Mouse (Mus musculus) liver, adult 2 months (tissue): ENCODE measurements around the gene Pigv.

ENCODE experiments used
- CTCF ChIP-seq: fragments of 200-500 bp; IDR thresholded peaks from 2 replicates; pipeline ENCODE4 v1.5.1; 2011; ENCODE audit warnings: low read depth, low read length, control low read depth
- POLR2A ChIP-seq: fragments of 200-500 bp; IDR thresholded peaks from 2 replicates; pipeline ENCODE4 v1.6.1; 2011; ENCODE audit warnings: low read length, control low read depth; ENCODE audit not compliant: insufficient read depth; ENCODE audit errors: extremely low read depth

DNA sequence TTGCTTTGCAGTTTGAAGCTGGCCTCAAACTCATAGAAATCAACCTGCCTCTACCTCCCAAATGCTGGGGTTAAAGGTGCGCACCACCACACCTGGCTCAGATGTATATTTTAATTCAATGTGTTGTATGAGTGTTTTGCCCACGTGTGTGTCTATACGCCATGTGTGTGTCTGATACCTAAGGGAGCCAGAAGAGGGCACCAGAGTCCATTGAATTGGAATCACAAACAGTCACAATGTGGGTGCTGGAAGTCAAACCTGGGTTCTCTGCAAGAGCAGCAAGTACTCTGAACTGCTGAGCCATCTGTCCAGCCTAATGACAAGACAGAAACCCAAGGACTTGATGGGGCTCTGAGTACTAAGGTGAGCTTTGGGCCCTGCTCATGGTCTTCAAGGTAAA, 27.3 kb downstream of the Pigv start:
- no peak for TF ChIP-seq CTCF
- no peak for TF ChIP-seq POLR2A
